Mouse (Mus musculus): Measurements from ENCODE around the gene Atp1b1. TPM values are rescaled to one million over a fixed set of nuclear protein-coding genes. Genes with fewer than 3 reads are reported as not detected.

Gene Atp1b1
- polyA plus RNA-seq, 1 experiment from 2014 or later: 102 TPM

DNA sequence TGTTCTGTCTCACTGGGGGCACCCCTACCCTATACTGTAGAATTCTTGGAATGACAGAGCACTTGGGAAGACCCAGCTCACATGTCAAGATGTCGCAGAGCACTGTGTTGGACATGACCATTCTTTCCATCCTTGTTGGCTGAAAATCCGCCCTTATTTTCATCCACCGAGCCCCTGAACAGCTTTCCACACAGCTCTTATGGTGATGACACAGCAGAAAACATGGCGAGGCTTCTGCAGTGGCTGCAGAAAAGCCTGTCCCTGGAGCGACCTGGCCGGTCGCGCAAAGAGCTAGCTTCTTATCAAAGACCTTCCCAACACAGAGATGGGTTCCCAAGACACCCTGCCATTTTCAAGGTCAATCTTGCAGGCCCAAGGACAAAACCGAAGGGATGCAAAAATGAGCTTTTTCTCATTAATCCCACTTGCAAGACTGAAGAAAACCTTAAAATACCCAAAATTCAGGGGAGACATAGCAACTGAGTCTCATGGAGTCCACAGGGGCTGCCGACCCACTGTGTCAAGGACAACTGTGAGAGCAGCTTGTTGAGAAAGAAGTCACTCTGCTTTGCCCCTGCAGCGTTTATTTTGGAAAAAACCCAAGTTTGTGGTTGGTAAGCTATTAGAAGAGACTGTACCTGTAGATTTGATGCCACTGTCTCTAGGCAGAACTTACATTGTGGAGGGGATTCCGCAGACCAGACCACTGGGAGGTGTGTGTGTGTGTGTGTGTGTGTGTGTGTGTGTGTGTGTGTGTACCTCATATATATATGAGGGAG lies 1.2 kb upstream of the Atp1b1 start:
- Histone ChIP-seq H3K4me1 (peaks cover 45% of the 10 kb centered on the region), H3K9ac (replicated peaks) (peak overlapping the region; percentile 83), H3K27ac (replicated peaks) (peak overlapping the region; percentile 96; the same call in 1 of the 2 replicates), H3K4me3 (peak overlapping the region; percentile 78), H3K27me3 (no peaks in the 10 kb centered on the region), H3K4me2 (replicated peaks) (peak overlapping the region; percentile 87), H3K36me3 (no peaks in the 10 kb centered on the region), H3K9me3 (no peaks in the 10 kb centered on the region)
- no peak for ATAC-seq (replicated peaks)
- WGBS: 59% methylated on average over 12 of the region's 12 CpGs

DNA sequence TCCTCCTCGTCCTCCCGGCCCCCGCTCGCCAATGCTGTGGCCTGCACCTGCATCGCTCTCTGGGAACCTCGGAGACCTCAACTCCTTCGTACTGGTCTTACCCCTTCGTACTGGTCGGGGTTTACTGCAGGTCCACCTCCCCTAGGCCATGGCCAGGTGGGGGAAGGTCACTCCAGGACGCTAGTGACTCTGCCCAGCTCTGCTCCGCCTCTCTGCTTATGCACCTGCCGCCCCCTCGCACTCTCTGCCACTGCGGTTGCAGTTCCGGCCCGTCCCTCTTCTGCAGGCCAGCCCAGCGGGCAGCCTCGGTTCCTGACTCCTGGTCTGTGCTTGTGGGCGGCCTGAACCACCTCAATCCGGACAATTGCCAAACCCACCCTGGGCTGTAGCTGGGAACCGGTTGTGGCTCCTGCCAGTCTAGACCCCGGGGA lies 481 bp upstream of the Atp1b1 start:
- Histone ChIP-seq H3K9ac (replicated peaks) (peak overlapping the region; percentile 83), H3K4me1 (peaks cover 50% of the 10 kb centered on the region), H3K27me3 (no peaks in the 10 kb centered on the region), H3K4me2 (replicated peaks) (peak overlapping the region; percentile 87), H3K36me3 (no peaks in the 10 kb centered on the region), H3K9me3 (no peaks in the 10 kb centered on the region), H3K4me3 (peak overlapping the region; percentile 78), H3K27ac (replicated peaks) (peak overlapping the region; percentile 96)
- 5% methylated on average over 22 of the region's 22 CpGs for WGBS
- no peak for ATAC-seq (replicated peaks)

DNA sequence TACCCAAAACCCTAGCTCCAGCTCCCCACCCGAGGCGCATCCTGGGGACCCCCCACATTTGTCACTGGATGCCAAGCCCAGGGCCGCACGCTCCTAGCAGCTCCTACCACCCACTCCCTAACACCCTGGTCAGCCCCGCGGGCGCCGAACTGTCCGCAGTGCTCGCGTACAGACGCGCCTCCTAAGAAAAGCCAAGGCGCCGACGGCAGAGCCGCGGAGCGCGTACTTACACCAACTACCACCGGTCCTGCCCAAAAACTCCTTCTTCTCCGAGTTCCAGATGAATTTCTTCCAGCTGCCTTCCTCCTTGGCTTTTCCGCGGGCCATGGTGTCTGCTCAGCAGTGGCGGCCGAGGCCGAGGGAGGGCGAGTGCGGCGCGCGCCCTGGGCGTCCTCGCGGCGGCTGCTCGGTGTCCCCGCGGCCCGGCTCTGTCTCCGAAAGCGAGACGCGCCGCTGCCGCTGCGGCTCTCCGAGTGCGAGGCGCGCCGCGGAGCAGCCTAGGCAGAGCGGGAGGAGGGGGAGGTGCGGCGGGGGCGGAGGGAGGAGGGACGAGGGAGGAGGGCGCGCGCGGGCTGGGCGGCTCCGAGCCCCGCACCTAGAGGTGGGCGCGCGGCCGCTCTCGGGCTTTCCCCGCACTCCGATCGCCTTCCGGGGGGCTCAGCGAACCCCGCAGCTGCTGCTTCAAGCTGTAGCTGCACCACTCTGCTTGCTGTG lies 467 bp downstream of the Atp1b1 start:
- no peaks in the 10 kb centered on the region for H3K9me3 ChIP-seq
- WGBS: under 1% methylated on average over 69 of the region's 76 CpGs
- no peaks in the 10 kb centered on the region for H3K27me3 ChIP-seq
- H3K4me3 ChIP-seq: peak overlapping the region; percentile 78
- peak overlapping the region; percentile 87 for H3K4me2 ChIP-seq (replicated peaks)
- peak overlapping the region; percentile 96 for H3K27ac ChIP-seq (replicated peaks)
- peaks cover 50% of the 10 kb centered on the region for H3K4me1 ChIP-seq
- peak overlapping the region; percentile 83 for H3K9ac ChIP-seq (replicated peaks)
- H3K36me3 ChIP-seq: peaks cover 4% of the 10 kb centered on the region; the same call in 1 of the 2 replicates
- ATAC-seq (replicated peaks): peak; percentile 93

DNA sequence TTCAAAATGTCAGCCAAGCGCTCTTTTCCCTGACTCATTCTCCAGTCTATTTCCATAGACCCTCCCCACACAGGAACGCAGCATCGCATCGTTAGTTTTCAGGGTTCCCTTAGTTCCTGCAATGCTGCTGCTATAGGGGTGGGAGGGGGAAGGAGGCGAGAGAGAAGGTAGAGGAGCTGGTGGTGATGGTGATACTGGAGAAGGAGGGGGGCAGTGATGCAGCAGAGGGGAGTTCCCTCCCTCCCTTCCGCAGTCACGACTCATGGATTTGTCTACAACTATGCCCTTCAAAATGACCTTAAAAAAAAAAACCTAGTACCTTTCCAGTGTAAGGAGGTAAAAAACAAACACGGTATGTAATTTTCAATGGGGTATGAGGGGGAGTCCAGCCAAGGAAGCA lies 1.4 kb downstream of the Atp1b1 start:
- Histone ChIP-seq H3K4me2 (replicated peaks) (peak overlapping the region; percentile 87), H3K4me3 (peak overlapping the region; percentile 78), H3K27me3 (no peaks in the 10 kb centered on the region), H3K9me3 (no peaks in the 10 kb centered on the region), H3K36me3 (peaks cover 8% of the 10 kb centered on the region), H3K27ac (replicated peaks) (peak overlapping the region; percentile 96), H3K9ac (replicated peaks) (peak overlapping the region; percentile 83), H3K4me1 (peaks cover 45% of the 10 kb centered on the region)
- 7% methylated on average over 8 of the region's 8 CpGs for WGBS
- ATAC-seq (replicated peaks): no peak

DNA sequence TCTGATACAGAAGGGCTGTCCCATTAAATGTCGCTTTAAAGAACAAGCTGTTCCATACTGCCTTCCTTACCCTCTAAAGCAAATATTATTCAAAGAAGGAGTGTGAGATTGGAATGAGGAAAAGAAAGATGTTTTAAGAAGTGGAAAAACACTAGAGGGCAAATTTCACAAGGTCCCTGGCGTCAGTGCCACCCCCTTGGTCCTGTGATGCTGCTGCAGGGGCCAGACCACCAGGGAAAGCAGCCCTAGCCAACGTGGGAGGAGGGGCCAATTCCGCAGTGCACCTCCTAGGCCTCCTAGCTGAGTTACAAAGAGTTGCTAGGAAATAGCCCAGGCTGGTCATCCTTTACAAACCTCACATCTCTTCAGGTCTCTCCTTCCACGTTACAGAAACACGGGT lies 2.1 kb downstream of the Atp1b1 start:
- Histone ChIP-seq H3K27ac (replicated peaks) (no peak overlapping the region), H3K4me3 (peak overlapping the region; percentile 78), H3K4me2 (replicated peaks) (peak overlapping the region; percentile 87), H3K27me3 (no peaks in the 10 kb centered on the region), H3K4me1 (peaks cover 39% of the 10 kb centered on the region), H3K36me3 (peaks cover 10% of the 10 kb centered on the region), H3K9me3 (no peaks in the 10 kb centered on the region), H3K9ac (replicated peaks) (peak overlapping the region; percentile 83)
- ATAC-seq (replicated peaks): no peak
- whole genome bisulfite sequencing: 26% methylated on average over 6 of the region's 6 CpGs

DNA sequence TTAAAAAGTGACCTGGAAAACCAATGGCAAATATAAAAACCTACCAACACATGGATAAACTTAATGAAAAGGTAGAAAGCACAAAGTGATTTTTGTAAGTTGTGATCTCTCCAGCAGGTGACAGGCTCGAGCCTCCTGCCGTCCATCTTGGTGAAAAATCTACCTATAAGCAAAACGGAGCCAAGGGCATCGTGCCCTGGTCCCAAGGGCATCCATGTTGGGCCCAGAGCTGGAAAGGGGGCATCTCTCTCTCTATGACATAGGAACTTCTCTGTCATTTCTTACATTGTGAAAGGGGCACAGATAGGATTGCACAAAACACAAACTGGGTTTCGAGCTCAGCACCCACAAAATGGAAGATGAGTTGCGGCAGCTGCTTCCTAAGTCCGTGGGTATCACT lies 2.5 kb downstream of the Atp1b1 start:
- no peaks in the 10 kb centered on the region for H3K27me3 ChIP-seq
- no peak overlapping the region for H3K27ac ChIP-seq (replicated peaks)
- peaks cover 37% of the 10 kb centered on the region for H3K4me1 ChIP-seq
- peak overlapping the region; percentile 87 for H3K4me2 ChIP-seq (replicated peaks)
- no peaks in the 10 kb centered on the region for H3K9me3 ChIP-seq
- H3K9ac ChIP-seq (replicated peaks): peak overlapping the region; percentile 83
- no peak for ATAC-seq (replicated peaks)
- WGBS: 64% methylated on average over 7 of the region's 7 CpGs
- H3K4me3 ChIP-seq: peak overlapping the region; percentile 78
- peaks cover 15% of the 10 kb centered on the region for H3K36me3 ChIP-seq

DNA sequence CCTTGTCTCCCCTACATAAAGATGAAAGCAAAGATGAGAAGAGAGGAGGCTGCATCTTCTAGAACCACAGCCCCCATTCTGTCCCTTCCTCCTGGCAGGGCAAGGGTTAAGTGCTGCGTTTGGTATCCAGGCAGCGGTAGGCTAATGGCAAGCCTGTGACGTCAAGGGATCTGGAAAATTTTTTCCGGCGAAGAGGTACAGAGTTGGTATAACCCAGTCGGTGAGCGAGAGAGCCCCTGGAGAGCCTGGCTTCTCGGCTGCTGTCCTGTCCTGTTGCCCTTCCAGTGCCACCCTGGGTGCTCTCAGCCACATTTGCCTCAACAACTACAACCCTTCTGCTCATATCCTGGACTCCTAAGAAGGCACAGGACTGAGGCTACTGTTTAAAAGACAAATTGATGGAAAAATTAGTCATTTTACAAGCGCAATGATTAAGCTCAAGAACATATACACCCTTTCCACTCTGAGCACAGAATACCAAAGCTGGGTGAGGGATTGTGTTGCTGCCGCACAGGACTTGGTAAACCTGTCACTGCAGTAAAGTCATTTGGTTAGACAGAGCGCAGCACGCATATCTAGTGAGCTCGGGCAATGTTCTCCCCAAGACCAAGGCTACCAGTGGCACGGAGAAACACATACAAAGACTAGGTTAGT lies 3.3 kb downstream of the Atp1b1 start:
- no peaks in the 10 kb centered on the region for H3K9me3 ChIP-seq
- no peak for ATAC-seq (replicated peaks)
- WGBS: 32% methylated on average over 14 of the region's 14 CpGs
- H3K4me2 ChIP-seq (replicated peaks): peak overlapping the region; percentile 48
- peaks cover 15% of the 10 kb centered on the region for H3K36me3 ChIP-seq
- peak overlapping the region; percentile 38 for H3K4me3 ChIP-seq
- H3K27ac ChIP-seq (replicated peaks): peak overlapping the region; percentile 21; the same call in 1 of the 2 replicates
- H3K9ac ChIP-seq (replicated peaks): peak overlapping the region; percentile 40
- H3K27me3 ChIP-seq: no peaks in the 10 kb centered on the region
- peaks cover 37% of the 10 kb centered on the region for H3K4me1 ChIP-seq

DNA sequence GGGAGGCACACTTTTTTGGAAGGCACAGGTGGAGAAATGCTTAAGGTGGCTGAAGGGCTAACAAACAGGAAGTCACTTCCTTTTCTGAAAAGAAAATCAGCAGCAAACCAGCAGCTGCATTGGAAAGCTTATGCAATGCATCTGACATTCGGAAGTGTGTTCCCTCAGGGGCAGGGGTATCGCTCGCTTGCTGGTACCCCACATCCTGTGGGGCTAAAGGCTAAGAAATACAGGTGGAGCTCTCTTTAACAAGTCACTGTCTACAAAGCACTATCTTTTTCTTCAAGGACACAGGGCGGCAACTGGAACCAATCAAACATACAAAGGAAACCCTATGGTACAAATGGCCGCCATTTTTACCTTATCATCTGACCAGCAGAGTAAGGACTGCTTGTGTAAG lies 4.4 kb downstream of the Atp1b1 start:
- Histone ChIP-seq H3K9me3 (no peaks in the 10 kb centered on the region), H3K27me3 (no peaks in the 10 kb centered on the region), H3K27ac (replicated peaks) (no peak overlapping the region), H3K4me3 (no peak overlapping the region), H3K36me3 (peaks cover 20% of the 10 kb centered on the region), H3K9ac (replicated peaks) (no peak overlapping the region), H3K4me2 (replicated peaks) (peak overlapping the region; percentile 48; the same call in 1 of the 2 replicates), H3K4me1 (peaks cover 35% of the 10 kb centered on the region)
- WGBS: 94% methylated on average over 5 of the region's 5 CpGs
- ATAC-seq (replicated peaks): no peak

DNA sequence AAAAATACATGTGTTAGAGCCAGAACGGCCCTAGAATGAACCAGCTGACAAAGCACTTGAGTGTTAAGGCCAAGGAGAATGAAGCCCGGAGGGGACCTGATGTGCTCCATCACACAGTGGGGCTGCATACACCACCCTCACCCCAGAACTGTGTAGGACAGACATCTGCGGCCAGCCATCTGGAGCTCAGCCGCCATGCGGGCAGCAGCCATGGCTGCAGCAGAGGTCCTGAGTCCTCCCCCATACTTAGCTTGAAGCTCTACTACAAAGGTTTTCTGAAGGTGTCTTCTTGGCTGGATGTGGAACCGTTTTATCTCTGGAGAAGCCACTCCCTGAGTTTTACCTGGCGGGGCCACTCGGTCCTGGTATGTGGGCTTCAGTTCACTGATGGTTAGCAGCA lies 5.0 kb downstream of the Atp1b1 start:
- Histone ChIP-seq H3K27me3 (no peaks in the 10 kb centered on the region), H3K36me3 (peaks cover 24% of the 10 kb centered on the region), H3K27ac (replicated peaks) (no peak overlapping the region), H3K4me1 (peaks cover 32% of the 10 kb centered on the region), H3K9ac (replicated peaks) (no peak overlapping the region), H3K4me2 (replicated peaks) (no peak overlapping the region), H3K4me3 (no peak overlapping the region), H3K9me3 (no peaks in the 10 kb centered on the region)
- no peak for ATAC-seq (replicated peaks)
- WGBS: 96% methylated on average over 8 of the region's 8 CpGs

DNA sequence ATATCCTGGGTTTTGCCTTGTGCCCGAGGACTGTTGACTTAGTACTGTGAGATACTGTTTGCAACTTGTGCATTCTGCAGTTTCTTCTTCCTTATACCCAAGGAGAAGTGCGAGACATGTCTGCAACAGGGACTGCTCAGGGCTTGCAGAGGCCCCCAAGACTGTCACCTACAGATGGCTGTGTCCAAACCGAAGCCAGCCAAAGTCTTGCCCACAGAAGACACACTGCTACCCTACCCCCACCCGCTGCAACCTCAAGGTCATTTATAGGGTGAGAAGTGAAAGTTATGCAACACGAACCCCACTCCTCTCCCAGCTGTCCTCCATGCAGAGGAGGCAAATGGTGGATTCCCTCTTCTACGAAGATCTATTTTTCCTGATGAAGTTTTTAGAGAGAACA lies 5.6 kb downstream of the Atp1b1 start:
- no peak overlapping the region for H3K4me2 ChIP-seq (replicated peaks)

DNA sequence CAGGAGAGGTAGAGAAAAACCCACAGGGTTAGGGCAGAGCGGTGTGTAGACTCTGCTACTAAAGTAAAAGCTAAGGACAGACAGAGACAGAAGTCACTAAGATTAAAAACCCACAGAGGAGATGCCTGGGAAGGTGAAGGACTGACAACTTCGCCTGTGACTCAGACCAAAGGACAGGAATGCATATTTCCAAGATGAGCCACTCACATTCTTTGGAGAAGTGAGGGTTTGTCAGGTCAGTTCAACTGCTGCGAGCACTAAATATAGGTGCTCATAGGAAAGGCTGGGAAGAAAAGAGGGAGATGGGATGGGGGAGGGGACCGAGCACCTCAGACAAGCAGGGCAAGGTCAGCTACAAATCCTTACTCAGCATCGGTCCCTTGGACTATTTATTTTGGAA lies 6.8 kb downstream of the Atp1b1 start:
- ATAC-seq (replicated peaks): no peak
- H3K27ac ChIP-seq (replicated peaks): no peak overlapping the region
- H3K4me1 ChIP-seq: peaks cover 24% of the 10 kb centered on the region
- no peak overlapping the region for H3K4me2 ChIP-seq (replicated peaks)
- peaks cover 24% of the 10 kb centered on the region for H3K36me3 ChIP-seq
- no peaks in the 10 kb centered on the region for H3K27me3 ChIP-seq
- no peaks in the 10 kb centered on the region for H3K9me3 ChIP-seq
- H3K4me3 ChIP-seq: no peak overlapping the region
- 91% methylated on average over 5 of the region's 5 CpGs for whole genome bisulfite sequencing
- no peak overlapping the region for H3K9ac ChIP-seq (replicated peaks)

More for the DNA sequence above, 5.6 kb downstream of the Atp1b1 start:
- H3K36me3 ChIP-seq: peaks cover 24% of the 10 kb centered on the region
- H3K9ac ChIP-seq (replicated peaks): no peak overlapping the region
- 95% methylated on average over 6 of the region's 6 CpGs for WGBS
- ATAC-seq (replicated peaks): no peak
- no peak overlapping the region for H3K27ac ChIP-seq (replicated peaks)
- peaks cover 32% of the 10 kb centered on the region for H3K4me1 ChIP-seq
- H3K4me3 ChIP-seq: no peak overlapping the region
- H3K9me3 ChIP-seq: no peaks in the 10 kb centered on the region
- no peaks in the 10 kb centered on the region for H3K27me3 ChIP-seq

DNA sequence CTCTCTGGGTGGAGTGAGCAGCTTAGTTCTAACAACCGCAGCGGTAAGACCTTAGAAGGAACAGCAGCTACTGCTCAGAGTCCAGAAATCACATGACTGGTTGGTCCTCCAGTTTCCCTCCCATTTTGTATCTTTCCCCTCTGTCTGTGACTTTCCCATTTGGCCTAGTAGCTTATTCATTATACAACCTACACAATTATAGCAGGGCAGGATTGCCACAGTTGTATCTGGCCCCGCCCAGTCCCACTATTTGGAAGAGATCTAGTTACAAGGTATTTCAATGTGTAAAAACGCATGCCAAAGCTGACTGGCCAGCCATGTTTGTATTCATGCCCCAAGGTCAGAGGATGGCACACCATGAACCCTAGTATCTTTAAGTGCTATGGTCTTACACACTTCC lies 7.5 kb downstream of the Atp1b1 start:
- 86% methylated on average over 4 of the region's 4 CpGs for WGBS
- H3K27me3 ChIP-seq: no peaks in the 10 kb centered on the region
- H3K4me2 ChIP-seq (replicated peaks): no peak overlapping the region
- H3K4me1 ChIP-seq: peaks cover 17% of the 10 kb centered on the region
- no peaks in the 10 kb centered on the region for H3K9me3 ChIP-seq
- peaks cover 24% of the 10 kb centered on the region for H3K36me3 ChIP-seq
- no peak overlapping the region for H3K9ac ChIP-seq (replicated peaks)
- no peak overlapping the region for H3K27ac ChIP-seq (replicated peaks)
- ATAC-seq (replicated peaks): no peak
- no peak overlapping the region for H3K4me3 ChIP-seq
